Mouse (Mus musculus) megakaryocyte, embryonic 14.5 days (primary cell): Measurements from ENCODE around the gene Sdccag8. TPM values are rescaled to one million over a fixed set of nuclear protein-coding genes. Genes with fewer than 3 reads are reported as not detected.
A peak's percentile ranks its signal among the peaks of the same experiment; 100 is the strongest.

Experiments used
- H3K27me3 ChIP-seq: replicated peaks from 2 replicates; pipeline ENCODE3; 2012; ENCODE audit warnings: inconsistent platforms
- H3K36me3 ChIP-seq: replicated peaks from 2 replicates; pipeline ENCODE3; 2012; ENCODE audit warnings: low read length, inconsistent platforms, mixed read lengths
- H3K4me1 ChIP-seq: 2 replicates; pipeline ENCODE4 v1.6.1; 2012; ENCODE audit warnings: inconsistent platforms
- H3K4me3 ChIP-seq: replicated peaks from 2 replicates; pipeline ENCODE3; 2012; ENCODE audit warnings: moderate library complexity, mild to moderate bottlenecking, inconsistent platforms
- H3K9me3 ChIP-seq: 2 replicates; pipeline ENCODE4 v1.6.1; 2012; ENCODE audit warnings: inconsistent platforms
- FLI1 ChIP-seq: IDR thresholded peaks from 2 replicates; pipeline ENCODE4 v1.6.1; 2012; ENCODE audit warnings: low read length, inconsistent platforms, mixed read lengths
- GATA1 ChIP-seq: IDR thresholded peaks from 3 replicates; pipeline ENCODE4 v1.6.1; 2012; ENCODE audit warnings: mixed read lengths, low read length, inconsistent platforms, borderline replicate concordance
- polyA plus RNA-seq: library from polyadenylated mRNA; stranded (reverse); fragments of >175 nt; gene quantifications from 2 replicates; pipeline ENCODE4 v1.2.3, GENCODE M21; 2012; ENCODE audit warnings: low replicate concordance; ENCODE audit not compliant: insufficient read depth

The Sdccag8 gene
- polyA plus RNA-seq, 1 experiment, result 3.0 TPM

DNA sequence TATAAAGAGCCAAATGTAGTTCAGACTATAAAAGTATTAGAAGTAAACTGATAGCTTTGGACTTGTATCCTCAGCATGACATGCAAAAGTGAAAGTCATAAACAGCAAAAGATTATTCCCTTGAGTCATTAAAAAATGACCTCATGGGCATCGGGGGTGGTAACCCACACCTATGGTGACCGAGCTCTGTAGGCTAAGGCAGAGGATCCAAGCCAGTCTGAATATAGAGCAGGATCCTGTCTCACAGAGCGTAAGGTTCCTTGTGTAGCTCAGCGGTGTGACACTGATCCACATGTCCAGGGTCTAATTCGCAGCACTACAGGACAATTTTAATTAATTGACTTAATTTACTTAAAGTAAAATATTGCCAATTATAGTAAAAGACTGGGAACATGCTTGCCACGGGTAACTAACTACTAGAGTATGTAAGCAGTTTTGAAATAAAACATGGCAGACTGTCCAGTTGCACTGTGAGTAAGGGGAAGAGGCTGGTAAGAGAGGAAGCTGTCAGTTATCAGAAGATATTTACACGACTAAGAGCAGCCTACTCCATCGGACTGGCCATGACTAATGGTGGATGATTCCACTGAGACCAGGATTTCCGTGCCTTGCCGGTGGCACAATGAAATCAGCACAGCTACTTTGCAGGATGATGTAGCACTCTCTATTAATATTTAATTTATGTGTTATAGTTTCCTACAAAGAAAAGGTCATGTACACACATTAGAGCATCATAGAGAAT lies 32.8 kb downstream of the Sdccag8 start:
- Histone ChIP-seq H3K4me3 (peak overlapping the region; percentile 50), H3K36me3 (peaks cover 95% of the 10 kb centered on the region), H3K27me3 (no peaks in the 10 kb centered on the region), H3K9me3 (no peaks in the 10 kb centered on the region), H3K4me1 (peaks cover 65% of the 10 kb centered on the region)
- no peak for TF ChIP-seq FLI1
- no peak for TF ChIP-seq GATA1

DNA sequence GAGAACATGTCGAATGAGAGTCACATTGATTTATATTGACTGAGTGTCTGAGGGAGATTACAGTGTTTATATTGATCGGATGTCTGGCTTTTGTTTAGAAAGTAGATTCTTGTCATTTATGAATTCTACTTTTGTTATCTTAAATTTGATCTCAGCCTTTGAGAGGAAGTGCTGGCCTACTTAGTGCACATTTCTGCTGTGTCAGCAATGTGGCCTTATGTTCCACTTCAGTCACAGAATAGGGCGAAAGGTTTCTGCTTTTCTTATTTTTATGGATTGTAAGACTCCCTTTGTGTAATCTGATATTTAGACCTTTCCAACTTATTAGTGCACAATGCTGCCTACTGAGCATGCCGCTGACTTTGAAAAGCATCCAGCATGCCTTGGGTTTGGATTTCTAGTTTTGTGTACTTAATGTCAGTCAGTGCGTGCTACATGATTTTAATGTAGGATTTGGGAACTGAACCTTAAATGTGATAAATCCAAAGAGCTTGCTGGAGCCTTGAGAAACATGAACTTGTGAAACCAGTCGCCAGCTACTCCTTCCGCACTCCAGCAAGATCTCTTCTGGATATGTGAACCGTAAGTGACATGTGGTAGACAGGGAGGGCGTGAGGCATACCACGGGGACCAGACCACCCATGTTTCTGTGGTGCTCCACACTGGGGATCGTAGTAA lies 34.3 kb downstream of the Sdccag8 start:
- Histone ChIP-seq H3K4me3 (no peak overlapping the region), H3K27me3 (no peaks in the 10 kb centered on the region), H3K4me1 (peaks cover 75% of the 10 kb centered on the region), H3K9me3 (no peaks in the 10 kb centered on the region), H3K36me3 (peaks cover 96% of the 10 kb centered on the region)
- TF ChIP-seq FLI1, result no peak
- no peak for TF ChIP-seq GATA1

DNA sequence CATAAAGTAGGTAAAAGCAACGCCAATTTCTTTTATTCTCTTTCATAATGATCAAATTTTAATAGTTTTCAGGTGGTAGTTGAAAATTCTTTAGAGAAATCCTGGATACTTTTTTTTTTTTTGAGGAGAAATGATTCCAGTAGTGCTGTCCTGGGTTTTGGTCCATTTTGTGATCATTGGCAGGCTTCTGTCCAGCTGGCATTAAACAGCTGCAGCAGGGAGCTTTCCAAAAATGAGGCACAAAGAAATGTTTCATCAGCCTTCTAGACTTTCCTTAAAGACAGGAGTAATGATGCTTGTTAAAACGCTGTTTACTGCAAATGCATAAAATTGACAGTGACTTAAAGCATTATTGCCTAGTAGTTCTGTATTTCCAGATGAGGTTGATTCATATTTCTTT lies 34.9 kb downstream of the Sdccag8 start:
- no peaks in the 10 kb centered on the region for H3K27me3 ChIP-seq
- peaks cover 76% of the 10 kb centered on the region for H3K4me1 ChIP-seq
- peaks cover 95% of the 10 kb centered on the region for H3K36me3 ChIP-seq
- no peak overlapping the region for H3K4me3 ChIP-seq
- TF ChIP-seq FLI1, result no peak
- no peak for TF ChIP-seq GATA1
- H3K9me3 ChIP-seq, result no peaks in the 10 kb centered on the region

DNA sequence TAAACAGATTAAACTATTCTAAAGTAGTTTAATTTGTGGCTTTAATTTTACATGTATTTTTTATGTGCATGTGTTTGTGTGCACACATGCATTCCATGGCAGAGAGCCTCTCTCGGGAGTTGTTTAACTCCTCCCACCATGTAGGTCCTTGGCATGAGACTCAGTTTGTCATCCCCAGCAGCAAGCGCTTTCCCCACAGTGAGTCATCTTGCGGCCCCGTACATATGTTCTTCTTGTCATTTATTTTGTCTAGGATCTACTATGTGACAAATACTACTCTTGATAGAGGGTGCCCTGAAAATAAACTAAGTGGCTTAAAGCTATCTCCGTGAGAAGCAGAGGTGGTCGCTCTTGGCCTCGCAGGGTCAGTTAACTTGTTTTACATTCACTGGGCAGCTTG lies 36.9 kb downstream of the Sdccag8 start:
- H3K4me1 ChIP-seq, result peaks cover 63% of the 10 kb centered on the region
- H3K36me3 ChIP-seq, result peaks cover 91% of the 10 kb centered on the region
- no peak overlapping the region for H3K4me3 ChIP-seq
- no peaks in the 10 kb centered on the region for H3K27me3 ChIP-seq
- TF ChIP-seq GATA1, result no peak
- no peak for TF ChIP-seq FLI1
- no peaks in the 10 kb centered on the region for H3K9me3 ChIP-seq

DNA sequence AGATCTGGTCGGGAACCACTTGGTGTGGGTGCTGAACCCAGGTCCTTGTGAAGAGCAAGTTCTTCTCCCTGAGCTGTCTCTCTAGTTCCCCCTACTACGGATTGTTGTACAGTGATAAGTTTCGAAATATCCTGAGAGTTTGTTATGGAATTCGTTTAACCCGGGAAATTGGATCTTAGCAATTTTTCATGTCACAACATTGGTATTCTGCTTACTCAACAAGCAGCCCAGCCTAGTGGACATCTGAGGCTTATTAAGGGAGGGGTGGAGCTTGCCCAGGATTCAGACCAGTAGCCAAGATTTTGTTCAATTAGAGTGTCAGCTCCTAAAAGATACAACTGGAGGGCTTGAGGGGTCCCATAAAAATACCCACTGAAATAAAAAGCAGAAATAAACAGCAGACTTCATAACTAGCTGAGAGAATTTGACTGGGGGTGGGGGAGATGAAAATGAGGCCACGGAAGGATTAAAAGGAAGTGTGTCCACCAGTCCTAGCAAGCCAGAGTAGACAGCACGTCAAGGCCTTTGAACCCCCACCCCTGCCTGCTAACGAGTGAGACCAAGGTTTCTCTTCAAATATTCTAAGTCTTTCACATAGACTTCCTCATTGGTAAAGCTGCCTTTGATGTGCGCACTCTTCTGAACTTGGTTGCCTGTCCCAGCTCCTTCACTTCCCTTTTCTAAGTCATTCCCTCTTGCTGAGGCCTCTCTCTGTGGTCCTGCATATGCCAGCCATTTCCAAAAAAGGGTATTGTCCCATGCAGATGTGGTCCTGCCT lies 38.5 kb downstream of the Sdccag8 start:
- H3K36me3 ChIP-seq, result peaks cover 75% of the 10 kb centered on the region
- peaks cover 48% of the 10 kb centered on the region for H3K4me1 ChIP-seq
- no peaks in the 10 kb centered on the region for H3K27me3 ChIP-seq
- H3K4me3 ChIP-seq, result peak overlapping the region; percentile 3
- TF ChIP-seq GATA1, result no peak
- no peak for TF ChIP-seq FLI1
- H3K9me3 ChIP-seq, result no peaks in the 10 kb centered on the region

DNA sequence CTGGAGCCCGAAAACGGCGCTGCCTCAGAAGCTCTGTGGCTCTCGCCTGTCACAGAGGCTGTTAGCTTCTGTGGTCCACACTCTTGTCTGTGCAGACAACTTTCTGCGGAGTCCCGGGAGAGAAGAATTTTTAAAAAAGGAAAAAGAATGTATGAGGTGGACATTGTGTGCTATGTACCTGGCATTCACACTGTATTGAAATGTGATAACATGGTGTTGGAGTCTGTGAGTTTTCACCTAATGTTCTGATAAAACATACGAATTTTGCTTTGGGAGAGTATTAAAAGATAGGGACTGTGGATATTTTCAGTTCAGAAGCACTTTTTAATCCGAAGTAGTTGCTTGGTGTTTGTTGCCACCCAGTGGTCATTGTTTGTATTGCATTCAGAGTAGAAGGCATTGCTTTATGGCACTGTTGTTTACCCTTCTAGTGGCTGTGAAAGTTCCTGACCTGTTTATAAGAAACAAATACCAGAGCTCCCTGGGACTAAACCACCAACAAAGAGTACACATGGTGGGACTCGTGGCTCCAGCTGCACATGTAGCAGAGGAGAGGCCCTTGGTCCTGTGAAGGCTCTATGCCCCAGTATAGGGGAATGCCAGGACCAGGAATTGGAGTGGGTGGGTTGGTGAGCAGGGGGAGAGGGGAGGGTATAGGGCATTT lies 47.7 kb downstream of the Sdccag8 start:
- Histone ChIP-seq H3K27me3 (no peaks in the 10 kb centered on the region), H3K36me3 (peaks cover 38% of the 10 kb centered on the region), H3K9me3 (no peaks in the 10 kb centered on the region), H3K4me3 (no peak overlapping the region), H3K4me1 (peaks cover 18% of the 10 kb centered on the region)
- TF ChIP-seq FLI1 (no peak), GATA1 (no peak)

DNA sequence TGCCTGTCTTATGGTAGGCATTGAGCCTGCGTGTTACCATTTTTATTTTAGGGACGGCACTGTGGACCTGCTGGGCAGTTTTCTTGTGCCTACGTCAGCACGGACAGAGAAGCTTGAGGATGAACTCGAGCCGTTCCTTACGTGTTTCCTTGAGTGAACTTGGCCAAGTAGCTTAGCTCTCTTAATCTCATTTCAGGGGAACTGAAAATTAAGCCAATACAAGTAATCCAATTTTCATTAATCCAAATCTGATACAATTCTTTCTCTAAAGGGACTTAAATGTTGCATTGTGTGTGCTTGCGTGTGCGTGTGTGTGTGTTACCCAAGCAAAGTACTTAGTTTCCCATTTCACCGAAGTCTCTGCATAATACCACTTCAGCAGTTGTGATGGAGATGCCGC lies 56.0 kb downstream of the Sdccag8 start:
- Histone ChIP-seq H3K9me3 (no peaks in the 10 kb centered on the region), H3K4me3 (no peak overlapping the region), H3K27me3 (no peaks in the 10 kb centered on the region), H3K4me1 (peaks cover 37% of the 10 kb centered on the region), H3K36me3 (peaks cover 82% of the 10 kb centered on the region)
- no peak for TF ChIP-seq GATA1
- no peak for TF ChIP-seq FLI1

DNA sequence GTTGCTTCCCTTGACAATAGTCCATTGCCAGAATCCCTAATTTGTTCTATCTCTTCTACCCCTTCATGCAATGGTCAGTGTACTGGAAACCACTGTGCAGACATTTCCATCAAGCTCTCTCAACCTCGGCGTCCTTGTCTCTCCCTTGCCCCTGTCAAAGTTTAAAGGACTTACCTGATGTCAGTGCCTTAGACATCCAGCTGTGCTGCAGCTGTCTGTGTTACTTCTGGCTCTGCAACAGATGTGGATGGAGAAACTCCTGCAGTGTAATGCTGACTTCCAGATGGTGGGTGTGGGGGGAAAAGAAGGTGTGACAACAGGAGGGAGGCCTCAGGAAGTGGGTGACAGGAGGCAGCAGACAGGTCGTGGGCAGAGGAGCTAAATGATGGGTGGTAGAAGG lies 57.5 kb downstream of the Sdccag8 start:
- peaks cover 80% of the 10 kb centered on the region for H3K36me3 ChIP-seq
- no peaks in the 10 kb centered on the region for H3K27me3 ChIP-seq
- no peak overlapping the region for H3K4me3 ChIP-seq
- H3K4me1 ChIP-seq, result peaks cover 27% of the 10 kb centered on the region
- H3K9me3 ChIP-seq, result no peaks in the 10 kb centered on the region
- TF ChIP-seq FLI1 (no peak), GATA1 (no peak)

DNA sequence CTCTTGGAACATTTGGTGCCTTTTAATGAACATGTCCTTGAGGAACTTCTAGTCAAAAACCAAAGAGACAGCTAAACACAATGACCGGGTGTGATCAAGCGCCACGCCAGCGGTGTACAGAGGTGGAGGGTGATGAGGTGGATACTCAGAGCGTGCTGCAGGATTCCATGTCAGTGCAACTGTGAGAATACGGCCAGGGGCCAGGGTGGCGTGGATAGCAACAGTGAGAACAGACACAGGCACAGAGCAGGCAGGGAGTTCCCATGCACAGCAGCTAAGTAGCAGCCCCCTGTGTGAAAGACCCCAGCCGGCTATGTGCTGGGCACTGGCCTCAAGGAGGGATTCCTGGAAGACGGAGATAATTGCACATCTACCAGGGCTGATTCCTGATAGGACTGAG lies 59.0 kb downstream of the Sdccag8 start:
- no peaks in the 10 kb centered on the region for H3K27me3 ChIP-seq
- H3K4me3 ChIP-seq, result no peak overlapping the region
- H3K36me3 ChIP-seq, result peaks cover 73% of the 10 kb centered on the region
- TF ChIP-seq GATA1 (no peak), FLI1 (no peak)
- peaks cover 22% of the 10 kb centered on the region for H3K4me1 ChIP-seq
- H3K9me3 ChIP-seq, result no peaks in the 10 kb centered on the region
